Mouse (Mus musculus) neural tube, embryonic 14.5 days (tissue): ENCODE results near the gene Aanat. TPM values are rescaled to one million over a fixed set of nuclear protein-coding genes. Genes with fewer than 3 reads are reported as not detected.
A peak's percentile ranks its signal among the peaks of the same experiment; 100 is the strongest.

ENCODE experiments used
- ATAC-seq: fragments of 200-750 bp; cut with Nextera tagmentation; 2 replicates; pipeline ENCODE4 v1.8.0; 2017; ENCODE audit warnings: low read depth, mild to moderate bottlenecking, moderate TSS enrichment, moderate library complexity
- H3K27ac ChIP-seq: fragments of 300-500 bp; sonication (generic); 2 replicates; pipeline ENCODE4 v1.5.1; 2014; ENCODE audit warnings: low read depth, mild to moderate bottlenecking, control low read depth, low read length, moderate library complexity, mixed read lengths
- H3K27me3 ChIP-seq: fragments of 300-500 bp; sonication (generic); 2 replicates; pipeline ENCODE4 v1.6.1; 2014; ENCODE audit warnings: low read length; ENCODE audit not compliant: control insufficient read depth, insufficient read depth
- H3K36me3 ChIP-seq: fragments of 300-500 bp; sonication (generic); 2 replicates; pipeline ENCODE4 v1.6.1; 2014; ENCODE audit warnings: low read length, mixed read lengths; ENCODE audit not compliant: control insufficient read depth, insufficient read depth
- H3K4me1 ChIP-seq: fragments of 300-500 bp; sonication (generic); 2 replicates; pipeline ENCODE4 v1.6.1; 2014; ENCODE audit warnings: low read length; ENCODE audit not compliant: control insufficient read depth, insufficient read depth
- H3K4me2 ChIP-seq: fragments of 300-500 bp; sonication (generic); 2 replicates; pipeline ENCODE4 v1.6.1; 2014; ENCODE audit warnings: mild to moderate bottlenecking, low read depth, low read length, control low read depth
- H3K4me3 ChIP-seq: fragments of 300-500 bp; sonication (generic); 2 replicates; pipeline ENCODE4 v1.5.1; 2014; ENCODE audit warnings: low read depth, low read length, control low read depth, mixed read lengths
- H3K9ac ChIP-seq: fragments of 300-500 bp; sonication (generic); replicated peaks from 2 replicates; pipeline ENCODE4 v1.6.1; 2014; ENCODE audit warnings: low read depth, mild to moderate bottlenecking, control low read depth, low read length, mixed read lengths
- H3K9me3 ChIP-seq: fragments of 300-500 bp; sonication (generic); 2 replicates; pipeline ENCODE4 v1.6.1; 2016; ENCODE audit warnings: low read length; ENCODE audit not compliant: control insufficient read depth
- WGBS: fragments of 180-500 bp; shearing (Covaris S2); extraction: QIAGEN DNeasy Blood & Tissue Kit; methylation state at CpG from one replicate; pipeline ENCODE4 v1.1.7; 2014; 5-methylcytosine and 5-hydroxymethylcytosine counted together
- polyA plus RNA-seq: library from polyadenylated mRNA; unstranded; fragments of >200 nt; fragmentation: Nextera tagmentation; extraction: Ambion mirVana; gene quantifications from 2 replicates; pipeline ENCODE4 v1.2.1, GENCODE M21; 2014

The Aanat gene
- polyA plus RNA-seq, 1 experiment from 2014 or later, result 0.40 TPM

DNA sequence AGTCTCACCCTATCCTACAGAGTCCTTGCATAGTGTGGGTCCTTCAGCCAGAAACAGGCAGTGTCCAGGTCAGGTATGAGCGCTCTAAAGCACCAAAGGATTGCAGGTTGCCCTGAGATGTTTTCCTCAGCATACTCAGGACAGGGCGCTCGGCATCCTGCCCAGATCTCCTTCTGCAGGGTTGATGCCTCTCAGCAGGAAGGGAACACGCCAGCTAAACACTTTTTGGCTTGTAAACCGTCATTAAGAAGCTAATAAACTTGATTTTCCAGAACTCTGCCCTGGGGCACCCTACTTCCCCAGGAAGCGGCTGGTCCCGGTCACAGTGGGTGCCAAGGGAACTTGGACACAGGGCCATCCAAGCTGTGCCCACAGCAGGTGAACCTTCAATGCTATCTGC lies 32.9 kb downstream of the Aanat start:
- WGBS, result 63% methylated on average over 7 of the region's 7 CpGs
- Histone ChIP-seq H3K4me2 (peak overlapping the region; percentile 8; the same call in 1 of the 2 replicates), H3K4me1 (peaks cover 27% of the 10 kb centered on the region), H3K27me3 (peaks cover 11% of the 10 kb centered on the region; the same call in 1 of the 2 replicates), H3K9me3 (no peaks in the 10 kb centered on the region), H3K4me3 (no peak overlapping the region), H3K27ac (peak overlapping the region; percentile 44; the same call in 1 of the 2 replicates), H3K9ac (no peak overlapping the region), H3K36me3 (no peaks in the 10 kb centered on the region)
- no peak for ATAC-seq

- H3K27ac ChIP-seq, result peak overlapping the region; percentile 44; the same call in 1 of the 2 replicates
- ATAC-seq, result 0 out of 2 replicates have a peak, but pooled peaks have one; percentile 41
- H3K4me3 ChIP-seq, result no peak overlapping the region
- H3K4me2 ChIP-seq, result peak overlapping the region; percentile 8; the same call in 1 of the 2 replicates
- H3K9ac ChIP-seq, result no peak overlapping the region
- 26% methylated on average over 8 of the region's 8 CpGs for WGBS
- peaks cover 30% of the 10 kb centered on the region for H3K4me1 ChIP-seq
- peaks cover 14% of the 10 kb centered on the region for H3K27me3 ChIP-seq
- no peaks in the 10 kb centered on the region for H3K36me3 ChIP-seq
- H3K9me3 ChIP-seq, result no peaks in the 10 kb centered on the region
Observed at GRCm38 (mm10) chr11:116619561-116619960, 33.3 kb downstream of the Aanat start.

DNA sequence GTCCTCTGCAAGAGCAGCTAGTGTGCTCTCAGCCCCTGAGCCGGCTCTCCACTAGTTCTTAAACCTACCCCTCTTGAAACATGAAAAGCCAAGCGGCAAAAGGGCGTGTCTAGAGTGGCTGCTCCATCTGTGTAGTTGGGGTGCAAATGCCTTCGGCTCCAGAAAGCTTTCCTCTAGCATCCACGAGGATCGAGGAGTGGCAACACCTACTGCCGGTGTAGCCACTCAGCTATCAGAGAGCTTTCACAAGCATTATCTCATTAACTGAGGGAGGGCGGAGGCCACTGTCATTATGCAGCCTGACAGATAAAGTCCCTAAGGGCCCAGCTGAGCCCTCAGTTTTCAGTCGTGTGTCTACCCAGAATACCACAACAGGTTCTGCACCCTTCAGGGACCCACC lies 33.8 kb downstream of the Aanat start:
- no peaks in the 10 kb centered on the region for H3K36me3 ChIP-seq
- H3K4me1 ChIP-seq, result peaks cover 30% of the 10 kb centered on the region
- no peaks in the 10 kb centered on the region for H3K9me3 ChIP-seq
- no peak for ATAC-seq
- H3K27ac ChIP-seq, result no peak overlapping the region
- H3K27me3 ChIP-seq, result peaks cover 20% of the 10 kb centered on the region
- H3K9ac ChIP-seq, result no peak overlapping the region
- no peak overlapping the region for H3K4me3 ChIP-seq
- H3K4me2 ChIP-seq, result no peak overlapping the region; the same call in 1 of the 2 replicates
- 35% methylated on average over 9 of the region's 9 CpGs for WGBS

DNA sequence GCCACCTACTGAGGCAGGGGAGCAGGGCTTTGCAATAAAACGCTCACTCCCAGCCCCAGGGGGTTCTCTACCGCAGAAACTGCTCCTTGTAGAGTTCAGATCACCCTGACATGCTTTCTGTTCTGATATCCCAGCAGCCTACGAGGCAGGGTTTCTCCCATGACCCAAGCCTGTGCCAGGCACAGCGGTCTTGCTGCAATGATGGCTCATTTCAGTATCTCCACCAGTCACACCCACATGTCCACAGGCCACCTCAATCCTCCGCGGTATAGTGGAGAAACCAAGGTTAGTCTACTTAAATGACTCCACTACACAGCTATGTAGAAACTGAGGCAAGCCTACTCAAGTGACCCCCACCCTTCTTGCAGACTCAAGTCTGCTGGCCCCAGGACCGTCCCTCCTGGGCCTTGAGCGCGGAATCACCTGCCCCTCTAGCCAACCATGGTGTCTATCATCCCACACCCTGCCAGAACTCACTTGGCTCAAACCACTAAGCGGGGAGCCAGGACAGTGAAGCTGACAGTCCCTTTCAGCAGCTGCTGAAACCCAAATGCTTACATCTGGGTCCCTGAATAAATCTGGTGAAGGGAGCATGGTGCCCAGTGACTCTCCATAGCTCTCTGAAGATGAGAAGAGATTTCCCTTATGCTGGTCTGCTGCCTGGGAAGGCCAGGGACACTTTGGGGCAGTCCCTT lies 34.5 kb downstream of the Aanat start:
- H3K9me3 ChIP-seq, result no peaks in the 10 kb centered on the region
- H3K36me3 ChIP-seq, result no peaks in the 10 kb centered on the region
- no peak overlapping the region for H3K4me2 ChIP-seq
- WGBS, result 77% methylated on average over 10 of the region's 10 CpGs
- no peak overlapping the region for H3K4me3 ChIP-seq
- H3K4me1 ChIP-seq, result peaks cover 30% of the 10 kb centered on the region
- 0 out of 2 replicates have a peak overlapping the region, but pooled peaks have one; percentile 16 for H3K27ac ChIP-seq
- peaks cover 20% of the 10 kb centered on the region for H3K27me3 ChIP-seq
- no peak overlapping the region for H3K9ac ChIP-seq
- ATAC-seq, result no peak

- 49% methylated on average over 6 of the region's 6 CpGs for WGBS
- no peak for ATAC-seq
- Histone ChIP-seq H3K27ac (0 out of 2 replicates have a peak overlapping the region, but pooled peaks have one; percentile 16), H3K9me3 (no peaks in the 10 kb centered on the region), H3K4me3 (no peak overlapping the region), H3K4me1 (peaks cover 30% of the 10 kb centered on the region), H3K27me3 (peaks cover 20% of the 10 kb centered on the region), H3K4me2 (no peak overlapping the region), H3K9ac (no peak overlapping the region), H3K36me3 (no peaks in the 10 kb centered on the region)
Observed at GRCm38 (mm10) chr11:116621258-116621704, 35.0 kb downstream of the Aanat start.

- no peak overlapping the region for H3K27ac ChIP-seq
- peaks cover 20% of the 10 kb centered on the region for H3K27me3 ChIP-seq
- ATAC-seq, result 0 out of 2 replicates have a peak, but pooled peaks have one; percentile 18
- no peaks in the 10 kb centered on the region for H3K9me3 ChIP-seq
- H3K4me2 ChIP-seq, result peak overlapping the region; percentile 61
- 5% methylated on average over 40 of the region's 40 CpGs for WGBS
- H3K4me3 ChIP-seq, result peak overlapping the region; percentile 33
- no peaks in the 10 kb centered on the region for H3K36me3 ChIP-seq
- peaks cover 30% of the 10 kb centered on the region for H3K4me1 ChIP-seq
- 0 out of 2 replicates have a peak overlapping the region, but pooled peaks have one; percentile 5 for H3K9ac ChIP-seq
Observed at GRCm38 (mm10) chr11:116623281-116624124, 37.3 kb downstream of the Aanat start.

DNA sequence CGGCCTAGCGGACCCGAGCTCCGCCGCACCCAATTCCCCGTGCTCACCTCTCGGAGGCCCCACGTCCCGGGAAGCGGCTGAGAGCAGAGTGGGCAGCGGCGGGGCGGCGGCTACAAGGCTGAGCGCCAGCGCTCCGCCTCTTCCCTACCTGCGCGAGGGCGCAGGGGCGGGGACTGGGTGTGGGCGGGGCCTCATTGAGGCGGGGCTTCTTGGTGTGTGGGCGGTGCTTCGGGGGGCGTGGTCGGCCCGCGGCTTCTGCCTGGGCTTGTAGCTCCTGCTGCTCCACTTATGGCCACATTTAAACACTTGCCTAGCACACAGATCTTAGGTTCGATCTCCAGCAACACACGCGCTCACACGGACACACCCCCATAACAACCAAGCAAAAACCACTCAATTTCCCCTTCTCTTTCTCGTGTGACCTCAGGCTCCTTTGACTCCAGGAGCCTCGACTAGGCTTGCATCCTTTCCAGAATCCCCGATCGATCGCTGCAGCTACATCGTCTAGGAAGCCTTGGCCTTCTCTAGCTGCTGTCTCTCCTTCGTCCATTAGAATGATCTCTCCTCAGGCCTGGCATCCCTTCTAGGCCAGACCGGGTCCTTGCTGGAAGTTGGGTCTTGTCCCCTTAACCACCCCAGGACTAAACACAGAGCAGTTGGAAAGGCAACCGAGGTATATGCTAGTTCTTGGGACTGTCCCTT lies 38.0 kb downstream of the Aanat start:
- no peaks in the 10 kb centered on the region for H3K9me3 ChIP-seq
- H3K36me3 ChIP-seq, result no peaks in the 10 kb centered on the region
- H3K4me1 ChIP-seq, result peaks cover 29% of the 10 kb centered on the region
- ATAC-seq, result 0 out of 2 replicates have a peak, but pooled peaks have one; percentile 13
- peaks cover 20% of the 10 kb centered on the region for H3K27me3 ChIP-seq
- no peak overlapping the region for H3K27ac ChIP-seq
- H3K4me2 ChIP-seq, result peak overlapping the region; percentile 61
- H3K4me3 ChIP-seq, result peak overlapping the region; percentile 33
- H3K9ac ChIP-seq, result 0 out of 2 replicates have a peak overlapping the region, but pooled peaks have one; percentile 5
- WGBS, result 19% methylated on average over 29 of the region's 42 CpGs

- no peak overlapping the region for H3K4me3 ChIP-seq
- H3K27me3 ChIP-seq, result peaks cover 20% of the 10 kb centered on the region
- no peak overlapping the region for H3K4me2 ChIP-seq
- no peaks in the 10 kb centered on the region for H3K36me3 ChIP-seq
- peaks cover 19% of the 10 kb centered on the region for H3K4me1 ChIP-seq
- H3K9ac ChIP-seq, result no peak overlapping the region
- no peak overlapping the region for H3K27ac ChIP-seq
- no peak for ATAC-seq
- 77% methylated on average over 17 of the region's 17 CpGs for WGBS
- no peaks in the 10 kb centered on the region for H3K9me3 ChIP-seq
Observed at GRCm38 (mm10) chr11:116625081-116626000, 39.1 kb downstream of the Aanat start.
